Mouse (Mus musculus): ENCODE results near the gene Tnip2.

The Tnip2 gene

GRCm38 (mm10) chr5:34461294-34461693 is 52.5 kb downstream of the Tnip2 start:
- DNase-seq (ENCODE audit: low spot score): no peak

GRCm38 (mm10) chr5:34458994-34459393 is 54.8 kb downstream of the Tnip2 start:
- no peak for DNase-seq (ENCODE audit: low spot score)

GRCm38 (mm10) chr5:34446207-34446606 is 67.6 kb downstream of the Tnip2 start:
- DNase-seq (ENCODE audit: low spot score): no peak
